Mouse (Mus musculus): ENCODE measurements at regions not wholly inside any gene's neighbourhood (a gene's known extent, or its start where the extent isn't known, plus 50 kb on each side); places are given as distances from the start of the nearest gene placed in this dataset.

DNA sequence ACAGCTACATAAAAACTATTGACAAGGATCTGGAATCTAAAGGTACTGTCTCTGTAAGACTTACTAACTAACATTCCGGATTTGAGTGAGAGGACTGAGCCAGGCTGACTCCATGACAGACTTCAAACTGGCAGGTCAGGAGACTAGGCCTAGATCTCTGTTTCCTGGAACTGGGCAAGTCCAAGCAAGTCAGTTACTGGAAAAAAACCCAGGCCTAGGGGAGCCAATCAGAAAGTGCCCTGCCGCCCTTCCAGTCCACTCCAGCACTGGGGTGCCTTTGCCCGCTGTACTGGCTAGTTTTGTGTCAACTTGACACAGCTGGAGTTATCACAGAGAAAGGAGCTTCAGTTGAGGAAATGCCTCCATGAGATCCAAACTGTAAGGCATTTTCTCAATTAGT, 219.6 kb upstream of the 4921530L21Rik start:
- Histone ChIP-seq H3K9ac (no peak overlapping the region), H3K9me3 (ENCODE audit: control insufficient read depth, low read length) (no peaks in the 10 kb centered on the region), H3K27me3 (ENCODE audit: control insufficient read depth, insufficient read depth, low read length) (no peaks in the 10 kb centered on the region), H3K4me2 (replicated peaks) (no peak overlapping the region), H3K4me1 (replicated peaks; ENCODE audit: control insufficient read depth, insufficient read depth, low read length) (no peaks in the 10 kb centered on the region), H3K27ac (no peak overlapping the region), H3K4me3 (replicated peaks; ENCODE audit: low read length) (no peak overlapping the region), H3K36me3 (replicated peaks; ENCODE audit: control insufficient read depth, insufficient read depth) (no peaks in the 10 kb centered on the region)
- no peak for ATAC-seq (ENCODE audit: low FRiP score)
- no peak for DNase-seq (ENCODE audit: low spot score)
- WGBS, result 94% methylated on average over 3 of the region's 3 CpGs

DNA sequence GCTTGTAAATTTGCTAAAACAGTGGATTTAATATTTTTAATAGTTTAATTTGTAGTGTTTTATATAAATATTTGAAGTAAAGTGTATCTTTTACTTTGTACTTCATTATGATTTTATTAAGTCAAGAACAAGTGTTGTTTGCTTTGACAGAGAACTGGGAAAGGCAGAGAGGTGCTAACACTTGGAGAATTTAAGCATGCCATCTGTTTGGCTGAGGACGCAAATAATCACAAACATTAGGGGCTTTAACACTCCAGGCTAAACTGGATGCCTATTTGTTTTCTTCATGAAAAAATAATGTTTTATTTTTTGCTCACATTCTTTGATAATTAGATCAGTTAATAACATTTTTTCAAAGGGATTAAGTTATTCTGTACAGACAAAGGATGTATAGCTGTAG, 193.6 kb upstream of the 4921530L21Rik start:
- 78% methylated on average over 1 of the region's 1 CpGs for WGBS

DNA sequence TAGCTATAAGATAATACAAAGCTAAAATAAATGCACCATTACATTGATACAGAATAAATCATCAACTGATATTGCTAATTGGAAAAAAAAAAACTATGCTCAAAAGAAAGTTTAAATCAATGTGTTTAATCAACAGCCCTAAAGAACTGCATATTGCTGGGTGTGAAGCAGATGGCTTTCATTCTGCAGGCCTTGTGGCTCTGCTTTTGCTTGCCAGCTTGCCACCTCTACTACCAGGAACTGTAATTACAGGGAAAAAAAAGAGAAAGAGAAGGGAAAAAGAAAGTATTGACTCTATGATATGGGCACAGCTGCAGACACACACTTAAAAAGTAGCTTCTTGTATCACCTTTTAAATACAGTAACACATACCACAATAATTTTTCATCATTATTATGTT, 192.4 kb upstream of the 4921530L21Rik start:
- Histone ChIP-seq H3K27ac (no peak overlapping the region), H3K36me3 (replicated peaks; ENCODE audit: control insufficient read depth, insufficient read depth) (no peaks in the 10 kb centered on the region), H3K9me3 (ENCODE audit: control insufficient read depth, low read length) (no peaks in the 10 kb centered on the region), H3K4me3 (replicated peaks; ENCODE audit: low read length) (no peak overlapping the region), H3K27me3 (ENCODE audit: control insufficient read depth, insufficient read depth, low read length) (no peaks in the 10 kb centered on the region), H3K4me1 (replicated peaks; ENCODE audit: control insufficient read depth, insufficient read depth, low read length) (no peaks in the 10 kb centered on the region), H3K9ac (no peak overlapping the region), H3K4me2 (replicated peaks) (no peak overlapping the region)
- ATAC-seq (ENCODE audit: low FRiP score) (no peak), DNase-seq (ENCODE audit: low spot score) (no peak)

More for the DNA sequence above, 193.6 kb upstream of the 4921530L21Rik start:
- Histone ChIP-seq H3K4me1 (replicated peaks; ENCODE audit: control insufficient read depth, insufficient read depth, low read length) (no peaks in the 10 kb centered on the region), H3K4me2 (replicated peaks) (no peak overlapping the region), H3K9me3 (ENCODE audit: control insufficient read depth, low read length) (no peaks in the 10 kb centered on the region), H3K36me3 (replicated peaks; ENCODE audit: control insufficient read depth, insufficient read depth) (no peaks in the 10 kb centered on the region), H3K9ac (no peak overlapping the region), H3K4me3 (replicated peaks; ENCODE audit: low read length) (no peak overlapping the region), H3K27me3 (ENCODE audit: control insufficient read depth, insufficient read depth, low read length) (no peaks in the 10 kb centered on the region), H3K27ac (no peak overlapping the region)
- DNase-seq (ENCODE audit: low spot score) (no peak), ATAC-seq (ENCODE audit: low FRiP score) (no peak)

DNA sequence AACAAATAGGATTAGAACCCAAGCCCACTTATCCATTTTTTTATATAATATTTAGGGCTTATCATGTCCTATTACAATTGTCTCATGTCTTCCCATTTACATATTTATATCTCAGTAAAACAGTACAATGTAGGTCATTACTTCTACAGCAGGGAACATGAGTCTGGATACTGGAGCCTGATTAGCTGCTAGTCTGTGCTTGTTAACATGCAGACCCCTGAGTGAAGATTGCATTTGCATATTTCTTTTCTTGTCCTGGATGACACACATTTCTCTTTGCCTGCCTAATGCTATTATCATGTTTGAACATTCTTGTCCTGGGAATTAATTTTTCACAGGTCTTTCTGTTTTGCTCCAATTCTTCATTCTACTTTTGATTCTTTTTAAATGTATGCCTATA, 155.0 kb upstream of the 4921530L21Rik start:
- ATAC-seq (ENCODE audit: low FRiP score) (no peak), DNase-seq (ENCODE audit: low spot score) (no peak)
- Histone ChIP-seq H3K9me3 (ENCODE audit: control insufficient read depth, low read length) (no peaks in the 10 kb centered on the region), H3K9ac (no peak overlapping the region), H3K4me3 (replicated peaks; ENCODE audit: low read length) (no peak overlapping the region), H3K36me3 (replicated peaks; ENCODE audit: control insufficient read depth, insufficient read depth) (no peaks in the 10 kb centered on the region), H3K4me1 (replicated peaks; ENCODE audit: control insufficient read depth, insufficient read depth, low read length) (no peaks in the 10 kb centered on the region), H3K27me3 (ENCODE audit: control insufficient read depth, insufficient read depth, low read length) (no peaks in the 10 kb centered on the region), H3K27ac (no peak overlapping the region), H3K4me2 (replicated peaks) (no peak overlapping the region)

DNA sequence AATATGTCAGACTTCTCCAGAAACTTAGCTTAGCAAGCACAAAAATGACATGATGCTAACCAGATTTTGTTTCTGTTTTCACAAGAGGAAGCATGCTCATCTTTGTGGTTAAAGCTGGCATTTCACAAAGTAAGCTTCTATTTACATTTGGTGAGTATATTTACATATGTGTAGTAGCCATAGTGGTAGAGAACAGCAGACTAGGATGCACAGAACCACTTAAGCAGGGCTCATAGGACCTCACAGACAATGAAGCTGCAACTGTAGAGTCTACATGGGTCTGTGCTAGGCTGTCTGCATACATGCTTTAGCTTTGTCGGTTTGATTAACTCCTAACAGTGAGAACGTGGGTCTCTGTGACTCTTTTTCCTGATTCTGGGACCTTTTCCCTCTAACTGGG, 105.3 kb upstream of the 4921530L21Rik start:
- Histone ChIP-seq H3K9ac (no peak overlapping the region), H3K9me3 (ENCODE audit: control insufficient read depth, low read length) (no peaks in the 10 kb centered on the region), H3K4me1 (replicated peaks; ENCODE audit: control insufficient read depth, insufficient read depth, low read length) (no peaks in the 10 kb centered on the region), H3K27ac (no peak overlapping the region), H3K27me3 (ENCODE audit: control insufficient read depth, insufficient read depth, low read length) (no peaks in the 10 kb centered on the region), H3K4me2 (replicated peaks) (no peak overlapping the region), H3K4me3 (replicated peaks; ENCODE audit: low read length) (no peak overlapping the region), H3K36me3 (replicated peaks; ENCODE audit: control insufficient read depth, insufficient read depth) (no peaks in the 10 kb centered on the region)
- ATAC-seq (ENCODE audit: low FRiP score), result no peak
- 53% methylated on average over 2 of the region's 2 CpGs for WGBS
- no peak for DNase-seq (ENCODE audit: low spot score)

DNA sequence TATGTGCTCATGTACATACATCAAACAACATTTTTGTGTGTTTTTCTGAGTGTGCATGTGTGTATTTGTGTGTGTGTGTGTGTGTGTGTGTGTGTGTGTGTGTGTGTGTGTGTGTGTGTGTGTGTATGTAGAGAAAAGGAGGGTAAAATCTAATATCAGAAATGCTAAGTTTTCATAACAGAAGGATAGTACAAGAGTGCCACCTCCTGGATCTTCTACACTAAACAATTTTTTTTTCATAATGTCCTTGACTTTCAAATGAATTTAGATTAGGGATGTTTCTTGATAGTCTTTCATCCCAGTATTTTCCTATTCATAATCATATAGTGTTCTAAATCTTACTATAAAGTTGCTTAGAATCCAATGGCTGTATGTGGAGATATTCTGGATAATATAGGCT, 103.6 kb upstream of the 4921530L21Rik start:
- DNase-seq (ENCODE audit: low spot score), result peak; percentile 74
- Histone ChIP-seq H3K27ac (no peak overlapping the region), H3K9ac (no peak overlapping the region), H3K27me3 (ENCODE audit: control insufficient read depth, insufficient read depth, low read length) (no peaks in the 10 kb centered on the region), H3K4me3 (replicated peaks; ENCODE audit: low read length) (no peak overlapping the region), H3K36me3 (replicated peaks; ENCODE audit: control insufficient read depth, insufficient read depth) (no peaks in the 10 kb centered on the region), H3K9me3 (ENCODE audit: control insufficient read depth, low read length) (no peaks in the 10 kb centered on the region), H3K4me2 (replicated peaks) (no peak overlapping the region), H3K4me1 (replicated peaks; ENCODE audit: control insufficient read depth, insufficient read depth, low read length) (no peaks in the 10 kb centered on the region)
- no peak for ATAC-seq (ENCODE audit: low FRiP score)
